Mouse (Mus musculus) midbrain, embryonic 11.5 days (tissue): ENCODE measurements around the gene Zfp987. TPM values are rescaled to one million over a fixed set of nuclear protein-coding genes. Genes with fewer than 3 reads are reported as not detected.
"Not testable (repeated sequence)": the region's sequence is repeated elsewhere in the genome, so short reads cannot be mapped to it uniquely, and the experiment has no call there.

Source experiments
- ATAC-seq: fragments of 200-750 bp; cut with Nextera tagmentation; 2 replicates; pipeline ENCODE4 v1.8.0; 2017; ENCODE audit warnings: moderate TSS enrichment, moderate library complexity; ENCODE audit not compliant: low FRiP score
- DNase-seq: peaks from one replicate; pipeline ENCODE4 v3.0.0; 2015; ENCODE audit warnings: low spot score; ENCODE audit errors: missing footprints
- H3K27ac ChIP-seq: fragments of 300-500 bp; sonication (generic); 2 replicates; pipeline ENCODE4 v1.5.1; 2014; ENCODE audit warnings: low read depth, low read length
- H3K27me3 ChIP-seq: fragments of 300-500 bp; sonication (generic); 2 replicates; pipeline ENCODE4 v1.6.1; 2014; ENCODE audit warnings: mild to moderate bottlenecking, low read length, moderate library complexity, mixed read lengths; ENCODE audit not compliant: control insufficient read depth, insufficient read depth
- H3K36me3 ChIP-seq: fragments of 300-500 bp; sonication (generic); 2 replicates; pipeline ENCODE4 v1.6.1; 2014; ENCODE audit warnings: mild to moderate bottlenecking, low read length, moderate library complexity, mixed read lengths; ENCODE audit not compliant: control insufficient read depth, insufficient read depth
- H3K4me1 ChIP-seq: fragments of 300-500 bp; sonication (generic); 2 replicates; pipeline ENCODE4 v1.6.1; 2014; ENCODE audit warnings: low read length; ENCODE audit not compliant: control insufficient read depth, insufficient read depth
- H3K4me2 ChIP-seq: fragments of 300-500 bp; sonication (generic); 2 replicates; pipeline ENCODE4 v1.6.1; 2014; ENCODE audit warnings: mild to moderate bottlenecking, moderate library complexity
- H3K4me3 ChIP-seq: fragments of 300-500 bp; sonication (generic); 2 replicates; pipeline ENCODE4 v1.5.1; 2014; ENCODE audit warnings: low read depth, low read length
- H3K9ac ChIP-seq: fragments of 300-500 bp; sonication (generic); 2 replicates; pipeline ENCODE4 v1.6.1; 2014; ENCODE audit warnings: low read length
- H3K9me3 ChIP-seq: fragments of 300-500 bp; sonication (generic); 2 replicates; pipeline ENCODE4 v1.6.1; 2016; ENCODE audit warnings: low read length; ENCODE audit not compliant: control insufficient read depth
- WGBS: fragments of 180-500 bp; shearing (Covaris S2); extraction: QIAGEN DNeasy Blood & Tissue Kit; methylation state at CpG from one replicate; pipeline ENCODE4 v1.1.7; 2014; 5-methylcytosine and 5-hydroxymethylcytosine counted together
- polyA plus RNA-seq: library from polyadenylated mRNA; unstranded; fragments of >200 nt; fragmentation: Nextera tagmentation; extraction: Ambion mirVana; gene quantifications from 2 replicates; pipeline ENCODE4 v1.2.1, GENCODE M21; 2014

Gene Zfp987
- not detected in 2 replicates for polyA plus RNA-seq

GRCm38 (mm10) chr4:146096998-146097397 lies at the start of gene Zfp987:
Gene Zfp987 (plus strand): TSS chr4:146097298.
- H3K4me3 ChIP-seq, H3K9ac ChIP-seq, ATAC-seq, DNase-seq, H3K36me3 ChIP-seq, H3K27me3 ChIP-seq, H3K27ac ChIP-seq, H3K4me2 ChIP-seq, H3K4me1 ChIP-seq, H3K9me3 ChIP-seq: not testable (repeated sequence)
- 91% methylated on average over 1 of the region's 3 CpGs for WGBS

DNA sequence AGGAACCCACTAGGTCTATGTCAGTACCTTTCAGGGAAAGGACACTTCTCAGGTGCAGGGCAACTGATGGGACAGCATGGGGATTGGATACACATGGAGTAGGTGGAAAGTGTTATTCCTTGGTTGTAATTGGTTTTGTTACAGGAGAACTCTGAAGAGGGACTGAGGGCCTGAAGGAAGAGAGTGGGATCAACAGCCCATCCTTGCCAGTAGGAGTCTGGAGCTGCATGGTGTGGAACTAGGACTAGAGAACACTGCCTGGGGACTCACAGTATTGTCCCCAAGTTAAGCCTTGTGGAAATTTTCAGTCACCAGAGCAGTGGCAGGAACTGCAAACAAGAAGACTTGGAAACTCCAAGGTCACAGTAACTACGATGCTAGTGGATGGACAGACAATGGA lies 44.6 kb upstream of the Zfp987 start:
- H3K9ac ChIP-seq, H3K27me3 ChIP-seq, ATAC-seq, H3K27ac ChIP-seq, H3K4me2 ChIP-seq, H3K4me3 ChIP-seq, H3K4me1 ChIP-seq, H3K36me3 ChIP-seq, DNase-seq: not testable (repeated sequence)
- H3K9me3 ChIP-seq = peaks cover 13% of the 10 kb centered on the region; the same call in 1 of the 2 replicates
- 87% methylated on average over 1 of the region's 1 CpGs for WGBS

GRCm38 (mm10) chr4:146053445-146053844 lies 43.7 kb upstream of the Zfp987 start:
- not testable (repeated sequence) for H3K4me2 ChIP-seq, H3K27ac ChIP-seq, H3K4me3 ChIP-seq, ATAC-seq, H3K9ac ChIP-seq, DNase-seq, H3K4me1 ChIP-seq, H3K36me3 ChIP-seq, H3K27me3 ChIP-seq
- H3K9me3 ChIP-seq = peaks cover 16% of the 10 kb centered on the region; the same call in 1 of the 2 replicates
- WGBS = 90% methylated on average over 2 of the region's 2 CpGs

DNA sequence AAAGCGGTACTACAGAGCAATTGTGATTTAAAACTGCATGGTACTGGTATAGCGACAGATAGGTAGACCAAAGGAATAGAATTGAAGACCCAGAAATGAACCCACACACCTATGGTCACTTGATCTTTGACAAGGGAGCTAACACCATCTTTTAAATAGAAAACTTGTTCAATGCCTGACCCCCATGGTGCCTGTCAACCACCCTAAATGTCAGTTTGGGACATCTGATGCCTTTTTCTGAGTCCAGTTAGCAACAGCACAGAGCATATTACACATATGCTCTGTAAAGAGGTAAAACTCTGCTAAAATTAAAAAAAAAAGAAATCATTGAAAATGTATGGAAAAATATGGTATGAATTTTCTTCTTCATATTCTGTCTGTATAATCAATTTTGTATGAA lies 41.8 kb upstream of the Zfp987 start:
- no peaks in the 10 kb centered on the region for H3K27me3 ChIP-seq
- no peak overlapping the region for H3K9ac ChIP-seq
- H3K4me1 ChIP-seq = no peaks in the 10 kb centered on the region
- H3K36me3 ChIP-seq = no peaks in the 10 kb centered on the region
- WGBS = 77% methylated on average over 2 of the region's 2 CpGs
- DNase-seq = no peak
- no peak overlapping the region for H3K4me2 ChIP-seq
- no peak for ATAC-seq
- peaks cover 25% of the 10 kb centered on the region; the same call in 1 of the 2 replicates for H3K9me3 ChIP-seq
- no peak overlapping the region for H3K27ac ChIP-seq
- no peak overlapping the region for H3K4me3 ChIP-seq

GRCm38 (mm10) chr4:146058646-146059045 lies 38.5 kb upstream of the Zfp987 start:
- not testable (repeated sequence) for H3K4me3 ChIP-seq
- 89% methylated on average over 12 of the region's 12 CpGs for WGBS
- H3K9me3 ChIP-seq = peaks cover 15% of the 10 kb centered on the region; the same call in 1 of the 2 replicates

GRCm38 (mm10) chr4:146059078-146059477 lies 38.0 kb upstream of the Zfp987 start:
- H3K4me2 ChIP-seq, H3K36me3 ChIP-seq, H3K27ac ChIP-seq, H3K9ac ChIP-seq, H3K27me3 ChIP-seq, ATAC-seq, DNase-seq, H3K4me3 ChIP-seq, H3K4me1 ChIP-seq: not testable (repeated sequence)
- 85% methylated on average over 4 of the region's 4 CpGs for WGBS
- peaks cover 15% of the 10 kb centered on the region; the same call in 1 of the 2 replicates for H3K9me3 ChIP-seq

More at GRCm38 (mm10) chr4:146058646-146059045, 38.5 kb upstream of the Zfp987 start:
- not testable (repeated sequence) for H3K36me3 ChIP-seq, ATAC-seq, H3K9ac ChIP-seq, H3K4me2 ChIP-seq, DNase-seq, H3K27me3 ChIP-seq, H3K4me1 ChIP-seq, H3K27ac ChIP-seq

- H3K27me3 ChIP-seq, H3K4me1 ChIP-seq, H3K4me2 ChIP-seq, H3K36me3 ChIP-seq, ATAC-seq, H3K27ac ChIP-seq, H3K9ac ChIP-seq, DNase-seq, H3K4me3 ChIP-seq: not testable (repeated sequence)
- peaks cover 18% of the 10 kb centered on the region; the same call in 1 of the 2 replicates for H3K9me3 ChIP-seq
- 91% methylated on average over 25 of the region's 26 CpGs for WGBS
Observed at GRCm38 (mm10) chr4:146059974-146060693, 37.0 kb upstream of the Zfp987 start.

DNA sequence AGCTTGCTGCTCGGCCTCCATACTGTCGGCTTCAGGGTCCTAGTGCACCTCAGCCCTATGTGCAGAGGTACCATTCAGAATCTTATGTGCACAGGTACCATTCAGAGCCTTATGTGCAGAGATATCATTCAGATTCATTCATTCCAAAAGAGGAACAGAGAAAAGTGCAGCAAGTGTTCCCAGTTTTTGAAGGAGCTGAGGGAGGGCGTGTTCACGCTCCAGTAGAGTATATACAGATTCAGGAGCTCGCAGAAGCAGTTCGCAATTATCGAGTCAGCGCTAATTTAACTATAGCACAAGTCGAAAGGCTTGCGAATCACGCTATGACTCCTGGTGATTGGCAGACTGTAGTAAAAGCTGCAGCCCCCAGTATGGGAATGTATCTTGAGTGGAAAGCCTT lies 36.0 kb upstream of the Zfp987 start:
- DNase-seq, H3K4me1 ChIP-seq, ATAC-seq, H3K27ac ChIP-seq, H3K36me3 ChIP-seq, H3K4me3 ChIP-seq, H3K27me3 ChIP-seq, H3K9ac ChIP-seq, H3K4me2 ChIP-seq: not testable (repeated sequence)
- H3K9me3 ChIP-seq = peaks cover 16% of the 10 kb centered on the region; the same call in 1 of the 2 replicates
- WGBS = 95% methylated on average over 11 of the region's 11 CpGs

DNA sequence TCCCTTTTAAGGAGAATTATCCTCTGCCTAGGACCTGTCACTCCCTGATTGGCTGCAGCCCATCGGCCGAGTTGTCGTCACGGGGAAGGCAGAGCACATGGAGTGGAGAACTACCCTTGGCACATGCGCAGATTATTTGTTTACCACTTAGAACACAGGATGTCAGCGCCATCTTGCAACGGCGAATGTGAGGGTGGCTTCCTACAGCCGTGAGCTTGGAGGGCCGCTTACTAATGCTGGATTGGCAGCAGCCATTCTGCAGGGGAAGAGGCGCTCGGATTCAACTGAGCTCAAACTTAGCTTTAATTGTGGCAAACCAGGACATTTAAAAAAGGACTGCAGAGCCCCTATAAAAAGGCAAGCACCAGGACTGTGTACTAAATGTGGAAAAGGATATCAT lies 35.1 kb upstream of the Zfp987 start:
- not testable (repeated sequence) for H3K4me1 ChIP-seq, H3K36me3 ChIP-seq, H3K4me2 ChIP-seq, H3K27me3 ChIP-seq, H3K27ac ChIP-seq, DNase-seq, ATAC-seq, H3K4me3 ChIP-seq, H3K9ac ChIP-seq
- H3K9me3 ChIP-seq = peaks cover 17% of the 10 kb centered on the region; the same call in 1 of the 2 replicates
- WGBS = 89% methylated on average over 11 of the region's 12 CpGs
